Mouse (Mus musculus) embryonic facial prominence, embryonic 12.5 days (tissue): ENCODE results near the gene Arpp19. TPM values are rescaled to one million over a fixed set of nuclear protein-coding genes. Genes with fewer than 3 reads are reported as not detected.

Experiments used
- ATAC-seq: fragments of 200-750 bp; cut with Nextera tagmentation; 2 replicates; pipeline ENCODE4 v1.8.0; 2017; ENCODE audit not compliant: insufficient number of reproducible peaks, insufficient read depth, low FRiP score, low TSS enrichment
- H3K27ac ChIP-seq: fragments of 300-500 bp; sonication (generic); 2 replicates; pipeline ENCODE4 v1.5.1; 2016; ENCODE audit warnings: mild to moderate bottlenecking
- H3K27me3 ChIP-seq: fragments of 300-500 bp; sonication (generic); 2 replicates; pipeline ENCODE4 v1.6.1; 2016; ENCODE audit warnings: mild to moderate bottlenecking, moderate library complexity
- H3K36me3 ChIP-seq: fragments of 300-500 bp; sonication (generic); 2 replicates; pipeline ENCODE4 v1.6.1; 2016; ENCODE audit warnings: mild to moderate bottlenecking
- H3K4me1 ChIP-seq: fragments of 300-500 bp; sonication (generic); 2 replicates; pipeline ENCODE4 v1.6.1; 2016
- H3K4me2 ChIP-seq: fragments of 300-500 bp; sonication (generic); replicated peaks from 2 replicates; pipeline ENCODE4 v1.6.1; 2016; ENCODE audit warnings: mild to moderate bottlenecking, moderate library complexity
- H3K4me3 ChIP-seq: fragments of 300-500 bp; sonication (generic); 2 replicates; pipeline ENCODE4 v1.5.1; 2016; ENCODE audit warnings: mild to moderate bottlenecking
- H3K9ac ChIP-seq: fragments of 300-500 bp; sonication (generic); 2 replicates; pipeline ENCODE4 v1.6.1; 2016; ENCODE audit warnings: mild to moderate bottlenecking, moderate library complexity
- H3K9me3 ChIP-seq: fragments of 300-500 bp; sonication (generic); 2 replicates; pipeline ENCODE4 v1.6.1; 2016; ENCODE audit warnings: mild to moderate bottlenecking, moderate library complexity
- WGBS: fragments of 180-500 bp; shearing (Covaris S2); methylation state at CpG from one replicate; pipeline ENCODE4 v1.1.7; 2016; 5-methylcytosine and 5-hydroxymethylcytosine counted together
- polyA plus RNA-seq: library from polyadenylated mRNA; unstranded; fragments of >200 nt; fragmentation: Nextera tagmentation; extraction: Ambion mirVana; gene quantifications from 2 replicates; pipeline ENCODE4 v1.2.1, GENCODE M21; 2016

Arpp19 gene
- polyA plus RNA-seq, 1 experiment from 2014 or later, result 324 TPM

DNA sequence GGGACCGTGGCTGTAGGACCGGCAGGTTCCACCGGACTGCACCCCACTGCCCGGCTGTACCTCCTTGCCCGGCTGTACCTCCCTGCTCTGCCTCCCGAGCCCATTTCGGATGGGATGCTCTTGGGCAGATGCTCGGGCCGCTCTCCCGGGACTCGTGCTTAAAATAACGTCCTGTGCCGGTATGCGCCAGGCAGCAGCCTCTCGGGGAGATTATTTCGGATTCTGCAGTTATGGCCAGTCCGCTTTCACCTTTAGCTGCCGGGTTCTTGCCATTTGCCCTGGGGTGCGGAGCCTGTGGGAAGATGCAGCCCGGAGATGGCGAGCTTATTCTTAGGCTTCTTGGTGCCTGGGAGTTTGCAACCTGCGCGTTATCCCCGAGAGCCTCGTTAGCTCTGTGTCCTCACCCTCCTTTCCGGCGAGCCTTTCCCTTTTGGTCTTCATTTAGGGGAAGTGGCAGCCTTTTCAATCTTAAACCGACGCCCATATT is 34.3 kb downstream of the Arpp19 start:
- Histone ChIP-seq H3K27me3 (no peaks in the 10 kb centered on the region), H3K27ac (peak overlapping the region; percentile 79), H3K36me3 (no peaks in the 10 kb centered on the region), H3K4me1 (no peaks in the 10 kb centered on the region), H3K4me2 (peak overlapping the region; percentile 74), H3K9ac (peak overlapping the region; percentile 61), H3K9me3 (no peaks in the 10 kb centered on the region), H3K4me3 (peak overlapping the region; percentile 73)
- no peak; the same call in 1 of the 2 replicates for ATAC-seq
- under 1% methylated on average over 29 of the region's 29 CpGs for WGBS

DNA sequence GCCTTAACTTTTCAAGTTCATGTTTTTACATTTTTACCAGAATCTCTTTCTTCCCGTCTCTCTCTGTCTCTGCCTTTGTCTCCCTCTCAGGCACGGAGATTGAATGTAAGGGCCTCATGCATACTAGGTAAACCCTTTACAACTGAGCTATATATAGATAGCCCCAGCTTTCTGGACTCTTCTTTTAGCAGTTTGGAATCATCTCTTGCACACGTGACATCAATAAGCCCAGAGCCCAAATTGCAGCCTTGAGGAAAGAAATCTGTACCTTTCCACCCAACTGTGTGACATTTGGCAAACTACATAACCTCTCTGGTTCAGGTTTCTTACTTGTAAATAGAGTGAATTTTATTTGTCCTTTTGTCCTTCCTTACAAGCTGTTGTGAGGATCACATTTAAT is 34.9 kb downstream of the Arpp19 start:
- H3K9me3 ChIP-seq, result no peaks in the 10 kb centered on the region
- peak overlapping the region; percentile 61; the same call in 1 of the 2 replicates for H3K9ac ChIP-seq
- no peaks in the 10 kb centered on the region for H3K4me1 ChIP-seq
- 14% methylated on average over 3 of the region's 3 CpGs for WGBS
- no peak overlapping the region for H3K27ac ChIP-seq
- no peak for ATAC-seq
- H3K4me3 ChIP-seq, result peak overlapping the region; percentile 73
- peak overlapping the region; percentile 74 for H3K4me2 ChIP-seq
- no peaks in the 10 kb centered on the region for H3K36me3 ChIP-seq
- H3K27me3 ChIP-seq, result no peaks in the 10 kb centered on the region

DNA sequence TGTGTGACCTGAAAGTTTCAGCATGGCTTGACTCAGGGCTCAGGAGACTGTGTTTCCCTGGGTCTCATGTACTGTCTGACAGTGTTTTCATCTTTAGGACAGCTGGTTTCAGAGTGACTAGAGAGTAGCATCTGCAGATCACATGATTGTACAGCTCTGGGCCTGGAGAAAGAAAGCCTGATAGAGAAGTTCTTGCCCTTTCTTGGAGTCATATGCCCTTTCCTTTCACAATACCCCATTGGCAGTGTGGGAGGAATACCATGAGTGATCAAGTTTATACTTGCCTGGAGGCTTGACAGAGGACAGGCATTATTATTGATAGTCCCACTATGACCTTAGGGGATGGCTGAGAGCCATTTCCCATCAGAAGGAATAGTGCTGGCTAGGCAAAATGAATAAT is 39.8 kb downstream of the Arpp19 start:
- H3K27me3 ChIP-seq, result no peaks in the 10 kb centered on the region
- no peak overlapping the region for H3K27ac ChIP-seq
- no peak overlapping the region for H3K4me3 ChIP-seq
- H3K9ac ChIP-seq, result no peak overlapping the region
- no peak for ATAC-seq
- H3K9me3 ChIP-seq, result no peaks in the 10 kb centered on the region
- H3K4me1 ChIP-seq, result no peaks in the 10 kb centered on the region
- no peaks in the 10 kb centered on the region for H3K36me3 ChIP-seq
- H3K4me2 ChIP-seq, result no peak overlapping the region

DNA sequence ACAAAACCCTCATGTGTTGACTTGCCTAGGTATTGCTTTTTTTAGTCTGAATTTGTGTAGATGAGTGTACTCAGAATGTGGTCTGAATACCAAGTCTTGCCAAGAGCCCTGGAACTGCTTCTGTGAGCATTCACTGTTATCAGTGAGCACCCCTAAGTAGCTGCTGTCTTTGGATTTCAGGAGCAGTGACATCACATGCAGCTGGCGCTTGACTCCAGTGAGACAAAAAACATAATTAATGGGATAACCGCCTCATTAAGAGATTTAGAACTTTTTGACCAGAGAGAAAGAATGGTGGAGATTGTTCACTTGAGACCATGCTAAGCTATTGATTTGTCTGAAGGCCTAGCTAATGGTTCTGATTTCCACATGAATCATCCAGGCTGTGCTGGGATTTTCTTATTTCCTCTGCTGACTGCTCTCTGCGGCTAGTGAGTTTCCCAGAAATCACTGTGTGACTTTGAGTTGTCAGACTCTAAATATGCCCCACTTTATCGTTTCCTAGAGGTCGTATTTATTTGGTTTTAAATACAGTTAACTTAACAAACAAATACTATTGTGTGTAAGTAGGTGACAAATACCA is 47.9 kb downstream of the Arpp19 start:
- Histone ChIP-seq H3K36me3 (no peaks in the 10 kb centered on the region), H3K27me3 (no peaks in the 10 kb centered on the region), H3K4me3 (no peak overlapping the region), H3K4me2 (no peak overlapping the region), H3K9me3 (no peaks in the 10 kb centered on the region), H3K4me1 (no peaks in the 10 kb centered on the region), H3K27ac (no peak overlapping the region), H3K9ac (no peak overlapping the region)
- no peak for ATAC-seq
- WGBS, result 81% methylated on average over 5 of the region's 5 CpGs

- Histone ChIP-seq H3K27me3 (no peaks in the 10 kb centered on the region), H3K4me3 (no peak overlapping the region), H3K9ac (no peak overlapping the region), H3K9me3 (no peaks in the 10 kb centered on the region), H3K4me1 (no peaks in the 10 kb centered on the region), H3K27ac (no peak overlapping the region), H3K36me3 (no peaks in the 10 kb centered on the region), H3K4me2 (no peak overlapping the region)
- WGBS, result 69% methylated on average over 2 of the region's 2 CpGs
- ATAC-seq, result no peak
These were observed 50.4 kb downstream of the Arpp19 start for GRCm38 (mm10) chr9:75087823-75088222.

DNA sequence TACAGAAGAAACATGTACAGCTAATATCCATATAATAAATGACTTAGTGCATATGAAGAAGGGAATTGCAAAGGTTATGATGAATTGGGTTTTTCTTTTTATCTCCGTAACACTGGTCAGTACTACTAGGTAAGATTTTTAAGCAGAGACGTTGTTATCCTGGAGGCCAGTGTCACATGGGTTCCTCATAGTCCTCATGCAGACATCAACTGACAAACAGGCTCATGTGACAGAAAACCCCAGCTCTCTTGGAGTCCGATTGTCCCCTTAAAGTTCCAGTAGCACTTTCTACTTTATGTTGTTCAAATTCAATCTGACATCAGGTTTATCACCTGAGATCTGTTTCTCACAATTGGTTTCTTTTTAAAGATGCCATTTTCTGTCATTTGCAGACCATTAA is 51.9 kb downstream of the Arpp19 start:
- Histone ChIP-seq H3K36me3 (no peaks in the 10 kb centered on the region), H3K4me1 (no peaks in the 10 kb centered on the region), H3K4me3 (no peak overlapping the region), H3K27me3 (no peaks in the 10 kb centered on the region), H3K27ac (no peak overlapping the region), H3K9me3 (no peaks in the 10 kb centered on the region), H3K9ac (no peak overlapping the region), H3K4me2 (no peak overlapping the region)
- no peak for ATAC-seq
- 82% methylated on average over 3 of the region's 3 CpGs for WGBS

DNA sequence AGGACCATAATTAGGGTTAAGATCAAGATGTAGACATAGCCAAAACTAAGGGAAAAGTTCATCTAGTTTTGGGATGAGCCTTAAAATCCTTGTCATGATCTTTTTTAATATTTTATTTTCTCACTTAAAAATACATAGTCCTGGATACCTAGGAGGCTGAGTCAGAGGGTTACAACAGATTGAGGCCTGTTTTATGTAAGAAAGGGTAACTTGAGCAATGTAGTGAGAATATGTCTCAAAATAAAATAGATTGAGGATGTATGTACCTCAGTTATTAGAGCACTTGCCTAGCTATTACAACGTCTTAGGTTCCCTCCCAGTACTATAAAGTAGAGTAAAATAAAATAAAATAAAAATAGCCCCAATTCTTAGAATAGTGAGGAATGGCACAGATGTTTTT is 54.7 kb downstream of the Arpp19 start:
- ATAC-seq, result no peak
- H3K9ac ChIP-seq, result no peak overlapping the region
- H3K36me3 ChIP-seq, result no peaks in the 10 kb centered on the region
- H3K27ac ChIP-seq, result no peak overlapping the region
- no peaks in the 10 kb centered on the region for H3K27me3 ChIP-seq
- no peak overlapping the region for H3K4me3 ChIP-seq
- no peak overlapping the region for H3K4me2 ChIP-seq
- no peaks in the 10 kb centered on the region for H3K4me1 ChIP-seq
- 86% methylated on average over 1 of the region's 1 CpGs for WGBS
- no peaks in the 10 kb centered on the region for H3K9me3 ChIP-seq

DNA sequence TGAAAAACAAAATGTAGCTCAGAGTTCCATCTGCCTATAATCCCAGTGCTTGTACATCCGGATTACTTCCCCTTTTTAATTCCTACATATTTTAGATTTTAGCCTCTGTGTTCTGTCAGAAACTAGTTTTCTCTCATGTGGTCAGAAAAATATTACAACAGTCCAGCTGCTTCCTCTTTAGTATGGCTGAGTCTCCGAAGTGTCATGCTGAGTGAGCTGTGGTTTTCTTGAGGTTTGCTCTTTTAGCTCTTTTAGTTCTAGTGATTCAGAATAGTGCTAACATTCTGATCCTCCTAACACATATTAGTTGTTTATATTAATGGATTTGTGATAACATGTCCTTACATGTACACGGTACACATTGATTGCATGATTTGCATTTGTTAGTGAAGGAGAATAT is 57.3 kb downstream of the Arpp19 start:
- ATAC-seq, result no peak
- WGBS, result 73% methylated on average over 3 of the region's 3 CpGs

DNA sequence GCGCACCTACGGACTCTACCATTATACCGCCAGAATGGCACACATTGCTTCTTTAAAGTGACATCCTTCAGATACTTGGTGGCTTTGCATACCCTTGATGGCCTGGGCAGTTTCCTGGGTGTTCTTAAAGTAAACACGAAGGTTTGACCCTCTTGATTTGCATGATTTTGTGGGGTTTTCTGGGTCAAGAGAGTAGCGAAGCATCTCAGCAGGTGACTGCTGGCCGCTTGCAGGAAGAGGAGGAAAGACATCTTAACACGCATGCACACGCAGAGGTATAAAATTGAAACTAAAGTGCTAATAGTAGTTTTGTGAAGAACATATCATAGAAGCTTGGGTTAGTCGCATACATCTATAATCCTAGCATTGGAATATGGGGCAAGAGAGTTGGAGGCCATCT is 61.5 kb downstream of the Arpp19 start:
- Histone ChIP-seq H3K4me1 (no peaks in the 10 kb centered on the region), H3K4me3 (no peak overlapping the region), H3K4me2 (no peak overlapping the region), H3K27ac (no peak overlapping the region), H3K27me3 (no peaks in the 10 kb centered on the region), H3K36me3 (no peaks in the 10 kb centered on the region), H3K9ac (no peak overlapping the region), H3K9me3 (no peaks in the 10 kb centered on the region)
- ATAC-seq, result no peak
- 94% methylated on average over 9 of the region's 9 CpGs for WGBS

More for the DNA sequence above, 57.3 kb downstream of the Arpp19 start:
- Histone ChIP-seq H3K4me1 (no peaks in the 10 kb centered on the region), H3K9me3 (no peaks in the 10 kb centered on the region), H3K27me3 (no peaks in the 10 kb centered on the region), H3K4me2 (no peak overlapping the region), H3K27ac (no peak overlapping the region), H3K36me3 (no peaks in the 10 kb centered on the region), H3K9ac (no peak overlapping the region), H3K4me3 (no peak overlapping the region)

- Histone ChIP-seq H3K4me2 (no peak overlapping the region), H3K9ac (no peak overlapping the region), H3K4me1 (no peaks in the 10 kb centered on the region), H3K4me3 (no peak overlapping the region), H3K27ac (no peak overlapping the region), H3K27me3 (no peaks in the 10 kb centered on the region), H3K36me3 (no peaks in the 10 kb centered on the region), H3K9me3 (no peaks in the 10 kb centered on the region)
- WGBS, result 92% methylated on average over 8 of the region's 8 CpGs
- no peak for ATAC-seq
These were observed 62.9 kb downstream of the Arpp19 start for GRCm38 (mm10) chr9:75100157-75100781.

DNA sequence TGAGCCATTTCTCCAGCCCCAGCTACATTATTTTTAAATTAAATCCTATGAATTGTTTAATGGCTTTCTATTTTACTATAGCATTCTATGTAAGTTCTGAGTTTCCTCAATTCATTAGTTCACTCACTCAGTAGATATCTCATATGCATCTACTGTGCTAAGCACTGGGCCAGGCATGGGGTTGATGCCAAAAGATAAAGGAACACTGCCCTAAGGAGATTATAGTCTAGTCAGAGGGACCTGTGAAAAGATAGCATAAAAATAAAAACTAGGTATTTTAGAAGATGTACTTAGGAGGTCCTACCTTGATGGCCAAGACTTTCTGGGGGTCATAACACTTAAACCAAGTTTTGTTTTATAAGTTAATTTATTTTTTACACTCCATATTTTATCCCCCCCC is 64.7 kb downstream of the Arpp19 start:
- H3K27me3 ChIP-seq, result no peaks in the 10 kb centered on the region
- H3K4me3 ChIP-seq, result no peak overlapping the region
- no peaks in the 10 kb centered on the region for H3K9me3 ChIP-seq
- H3K4me2 ChIP-seq, result no peak overlapping the region
- H3K36me3 ChIP-seq, result no peaks in the 10 kb centered on the region
- no peak overlapping the region for H3K9ac ChIP-seq
- no peak for ATAC-seq
- H3K27ac ChIP-seq, result no peak overlapping the region
- H3K4me1 ChIP-seq, result no peaks in the 10 kb centered on the region
